Mouse (Mus musculus) bone marrow macrophage, adult 2 months (primary cell): ENCODE data around the gene Leng9. TPM values are rescaled to one million over a fixed set of nuclear protein-coding genes. Genes with fewer than 3 reads are reported as not detected.

Experiments used
- H3K27ac ChIP-seq: 2 replicates; pipeline ENCODE4 v1.5.1; 2012; ENCODE audit warnings: low read depth, low read length; ENCODE audit not compliant: insufficient read depth
- H3K4me1 ChIP-seq: 2 replicates; pipeline ENCODE4 v1.6.1; 2012; ENCODE audit warnings: low read length; ENCODE audit not compliant: control insufficient read depth, insufficient read depth
- H3K4me3 ChIP-seq: 2 replicates; pipeline ENCODE4 v1.5.1; 2012; ENCODE audit warnings: mild to moderate bottlenecking, low read length, moderate library complexity; ENCODE audit not compliant: insufficient read depth
- CTCF ChIP-seq: IDR thresholded peaks from 2 replicates; pipeline ENCODE4 v1.5.1; 2012; ENCODE audit warnings: low read depth, mild to moderate bottlenecking, low read length, moderate library complexity
- POLR2A ChIP-seq: IDR thresholded peaks from 2 replicates; pipeline ENCODE4 v1.6.1; 2012; ENCODE audit warnings: mild to moderate bottlenecking, low read depth, low read length, borderline replicate concordance
- polyA plus RNA-seq: library from polyadenylated mRNA; stranded (reverse); fragments of >200 nt; gene quantifications from 2 replicates; pipeline ENCODE4 v1.2.4, GENCODE M21; 2012; ENCODE audit not compliant: missing spikeins, insufficient read depth, insufficient read length

The Leng9 gene
- polyA plus RNA-seq, 1 experiment, result 3.8 TPM

GRCm38 (mm10) chr7:4154356-4154755 is 4.2 kb upstream of the Leng9 start:
- Histone ChIP-seq H3K27ac (no peak overlapping the region), H3K4me1 (peaks cover 4% of the 10 kb centered on the region; the same call in 1 of the 2 replicates), H3K4me3 (no peak overlapping the region)
- TF ChIP-seq POLR2A (no peak), CTCF (no peak)

GRCm38 (mm10) chr7:4151241-4151640 is 1.1 kb upstream of the Leng9 start:
- Histone ChIP-seq H3K27ac (no peak overlapping the region), H3K4me3 (peak overlapping the region; percentile 84), H3K4me1 (peaks cover 11% of the 10 kb centered on the region)
- TF ChIP-seq POLR2A (no peak), CTCF (no peak)

- H3K4me1 ChIP-seq, result peaks cover 11% of the 10 kb centered on the region
- TF ChIP-seq POLR2A, result no peak
- TF ChIP-seq CTCF, result no peak
- no peak overlapping the region for H3K27ac ChIP-seq
- H3K4me3 ChIP-seq, result peak overlapping the region; percentile 84
These were observed 642 bp upstream of the Leng9 start for GRCm38 (mm10) chr7:4150811-4151221.

- Histone ChIP-seq H3K4me3 (peak overlapping the region; percentile 84), H3K4me1 (peaks cover 11% of the 10 kb centered on the region), H3K27ac (peak overlapping the region; percentile 94)
- TF ChIP-seq CTCF (no peak), POLR2A (no peak)
These were observed 742 bp downstream of the Leng9 start for GRCm38 (mm10) chr7:4149209-4150054.

- peaks cover 11% of the 10 kb centered on the region for H3K4me1 ChIP-seq
- H3K27ac ChIP-seq, result peak overlapping the region; percentile 94
- H3K4me3 ChIP-seq, result peak overlapping the region; percentile 84
- TF ChIP-seq CTCF (no peak), POLR2A (no peak)
These were observed 1.6 kb downstream of the Leng9 start for GRCm38 (mm10) chr7:4148341-4149208.

- peaks cover 11% of the 10 kb centered on the region for H3K4me1 ChIP-seq
- no peak overlapping the region for H3K27ac ChIP-seq
- H3K4me3 ChIP-seq, result peak overlapping the region; percentile 84; the same call in 1 of the 2 replicates
- TF ChIP-seq POLR2A (no peak), CTCF (no peak)
These were observed 2.3 kb downstream of the Leng9 start for GRCm38 (mm10) chr7:4147836-4148235.

GRCm38 (mm10) chr7:4147371-4147770 is 2.8 kb downstream of the Leng9 start:
- Histone ChIP-seq H3K27ac (no peak overlapping the region), H3K4me1 (peaks cover 11% of the 10 kb centered on the region), H3K4me3 (no peak overlapping the region)
- TF ChIP-seq POLR2A (no peak), CTCF (no peak)

GRCm38 (mm10) chr7:4146241-4147180 is 3.7 kb downstream of the Leng9 start:
- Histone ChIP-seq H3K27ac (no peak overlapping the region), H3K4me1 (peaks cover 11% of the 10 kb centered on the region), H3K4me3 (no peak overlapping the region)
- TF ChIP-seq CTCF, result no peak
- TF ChIP-seq POLR2A, result no peak
